Mouse (Mus musculus): ENCODE data around the gene Kdm8. TPM values are rescaled to one million over a fixed set of nuclear protein-coding genes. Genes with fewer than 3 reads are reported as not detected.

Gene Kdm8
- polyA plus RNA-seq, 1 experiment from 2014 or later, result 4.1 TPM

GRCm38 (mm10) chr7:125444076-125444463 lies 406 bp upstream of the Kdm8 start:
- Histone ChIP-seq H3K4me3 (replicated peaks; ENCODE audit: low read length) (peak overlapping the region; percentile 53), H3K9ac (peak overlapping the region; percentile 70), H3K36me3 (replicated peaks; ENCODE audit: control insufficient read depth, insufficient read depth) (no peaks in the 10 kb centered on the region), H3K27me3 (ENCODE audit: control insufficient read depth, insufficient read depth, low read length) (no peaks in the 10 kb centered on the region), H3K9me3 (ENCODE audit: control insufficient read depth, low read length) (no peaks in the 10 kb centered on the region), H3K27ac (peak overlapping the region; percentile 97), H3K4me2 (replicated peaks) (peak overlapping the region; percentile 97), H3K4me1 (replicated peaks; ENCODE audit: control insufficient read depth, insufficient read depth, low read length) (peaks cover 18% of the 10 kb centered on the region)
- 28% methylated on average over 10 of the region's 10 CpGs for WGBS
- DNase-seq (ENCODE audit: low spot score) (no peak), ATAC-seq (ENCODE audit: low FRiP score) (peak; percentile 1; the same call in 1 of the 2 replicates)

- Histone ChIP-seq H3K4me1 (replicated peaks; ENCODE audit: control insufficient read depth, insufficient read depth, low read length) (peaks cover 4% of the 10 kb centered on the region), H3K36me3 (replicated peaks; ENCODE audit: control insufficient read depth, insufficient read depth) (no peaks in the 10 kb centered on the region), H3K4me3 (replicated peaks; ENCODE audit: low read length) (no peak overlapping the region), H3K27me3 (ENCODE audit: control insufficient read depth, insufficient read depth, low read length) (no peaks in the 10 kb centered on the region), H3K9me3 (ENCODE audit: control insufficient read depth, low read length) (no peaks in the 10 kb centered on the region), H3K4me2 (replicated peaks) (no peak overlapping the region), H3K9ac (no peak overlapping the region), H3K27ac (no peak overlapping the region)
- DNase-seq (ENCODE audit: low spot score) (no peak), ATAC-seq (ENCODE audit: low FRiP score) (no peak)
- WGBS, result 82% methylated on average over 1 of the region's 1 CpGs
Observed at GRCm38 (mm10) chr7:125450678-125451077, 6.2 kb downstream of the Kdm8 start.

GRCm38 (mm10) chr7:125451078-125451477 lies 6.6 kb downstream of the Kdm8 start:
- ATAC-seq (ENCODE audit: low FRiP score), result no peak
- H3K4me3 ChIP-seq (replicated peaks; ENCODE audit: low read length), result no peak overlapping the region
- DNase-seq (ENCODE audit: low spot score), result no peak
- no peak overlapping the region for H3K27ac ChIP-seq
- H3K4me2 ChIP-seq (replicated peaks), result no peak overlapping the region
- no peaks in the 10 kb centered on the region for H3K9me3 ChIP-seq (ENCODE audit: control insufficient read depth, low read length)
- 93% methylated on average over 2 of the region's 2 CpGs for WGBS
- H3K36me3 ChIP-seq (replicated peaks; ENCODE audit: control insufficient read depth, insufficient read depth), result no peaks in the 10 kb centered on the region
- H3K4me1 ChIP-seq (replicated peaks; ENCODE audit: control insufficient read depth, insufficient read depth, low read length), result no peaks in the 10 kb centered on the region
- no peaks in the 10 kb centered on the region for H3K27me3 ChIP-seq (ENCODE audit: control insufficient read depth, insufficient read depth, low read length)
- H3K9ac ChIP-seq, result no peak overlapping the region

- Histone ChIP-seq H3K9me3 (ENCODE audit: control insufficient read depth, low read length) (no peaks in the 10 kb centered on the region), H3K4me3 (replicated peaks; ENCODE audit: low read length) (no peak overlapping the region), H3K27ac (no peak overlapping the region), H3K36me3 (replicated peaks; ENCODE audit: control insufficient read depth, insufficient read depth) (no peaks in the 10 kb centered on the region), H3K27me3 (ENCODE audit: control insufficient read depth, insufficient read depth, low read length) (no peaks in the 10 kb centered on the region), H3K4me1 (replicated peaks; ENCODE audit: control insufficient read depth, insufficient read depth, low read length) (no peaks in the 10 kb centered on the region), H3K4me2 (replicated peaks) (no peak overlapping the region), H3K9ac (no peak overlapping the region)
- WGBS, result 94% methylated on average over 4 of the region's 4 CpGs
- no peak for ATAC-seq (ENCODE audit: low FRiP score)
- no peak for DNase-seq (ENCODE audit: low spot score)
Observed at GRCm38 (mm10) chr7:125453671-125454070, 9.2 kb downstream of the Kdm8 start.

- Histone ChIP-seq H3K27ac (no peak overlapping the region), H3K9ac (no peak overlapping the region), H3K4me1 (replicated peaks; ENCODE audit: control insufficient read depth, insufficient read depth, low read length) (no peaks in the 10 kb centered on the region), H3K9me3 (ENCODE audit: control insufficient read depth, low read length) (no peaks in the 10 kb centered on the region), H3K4me2 (replicated peaks) (no peak overlapping the region), H3K4me3 (replicated peaks; ENCODE audit: low read length) (no peak overlapping the region), H3K36me3 (replicated peaks; ENCODE audit: control insufficient read depth, insufficient read depth) (peaks cover 25% of the 10 kb centered on the region), H3K27me3 (ENCODE audit: control insufficient read depth, insufficient read depth, low read length) (no peaks in the 10 kb centered on the region)
- 33% methylated on average over 2 of the region's 2 CpGs for WGBS
- DNase-seq (ENCODE audit: low spot score) (no peak), ATAC-seq (ENCODE audit: low FRiP score) (no peak)
Observed at GRCm38 (mm10) chr7:125462200-125462599, 17.7 kb downstream of the Kdm8 start.

- WGBS, result 21% methylated on average over 5 of the region's 5 CpGs
- no peak overlapping the region for H3K9ac ChIP-seq
- DNase-seq (ENCODE audit: low spot score) (peak; percentile 74), ATAC-seq (ENCODE audit: low FRiP score) (0 out of 2 replicates have a peak, but pooled peaks have one; percentile 26)
- peaks cover 50% of the 10 kb centered on the region for H3K36me3 ChIP-seq (replicated peaks; ENCODE audit: control insufficient read depth, insufficient read depth)
- H3K27ac ChIP-seq, result no peak overlapping the region
- H3K9me3 ChIP-seq (ENCODE audit: control insufficient read depth, low read length), result no peaks in the 10 kb centered on the region
- no peak overlapping the region for H3K4me2 ChIP-seq (replicated peaks)
- no peak overlapping the region for H3K4me3 ChIP-seq (replicated peaks; ENCODE audit: low read length)
- H3K4me1 ChIP-seq (replicated peaks; ENCODE audit: control insufficient read depth, insufficient read depth, low read length), result peaks cover 8% of the 10 kb centered on the region
- H3K27me3 ChIP-seq (ENCODE audit: control insufficient read depth, insufficient read depth, low read length), result no peaks in the 10 kb centered on the region
Observed at GRCm38 (mm10) chr7:125469937-125470336, 25.5 kb downstream of the Kdm8 start.

GRCm38 (mm10) chr7:125470901-125471300 lies 26.4 kb downstream of the Kdm8 start:
- WGBS, result 88% methylated on average over 4 of the region's 4 CpGs
- H3K4me2 ChIP-seq (replicated peaks), result no peak overlapping the region
- H3K4me1 ChIP-seq (replicated peaks; ENCODE audit: control insufficient read depth, insufficient read depth, low read length), result peaks cover 14% of the 10 kb centered on the region
- peaks cover 43% of the 10 kb centered on the region for H3K36me3 ChIP-seq (replicated peaks; ENCODE audit: control insufficient read depth, insufficient read depth)
- no peak for DNase-seq (ENCODE audit: low spot score)
- no peak for ATAC-seq (ENCODE audit: low FRiP score)
- no peaks in the 10 kb centered on the region for H3K9me3 ChIP-seq (ENCODE audit: control insufficient read depth, low read length)
- H3K27me3 ChIP-seq (ENCODE audit: control insufficient read depth, insufficient read depth, low read length), result no peaks in the 10 kb centered on the region
- no peak overlapping the region for H3K9ac ChIP-seq
- no peak overlapping the region for H3K4me3 ChIP-seq (replicated peaks; ENCODE audit: low read length)
- H3K27ac ChIP-seq, result no peak overlapping the region

GRCm38 (mm10) chr7:125471991-125472741 lies 27.7 kb downstream of the Kdm8 start:
- peaks cover 14% of the 10 kb centered on the region for H3K4me1 ChIP-seq (replicated peaks; ENCODE audit: control insufficient read depth, insufficient read depth, low read length)
- WGBS, result 33% methylated on average over 13 of the region's 13 CpGs
- DNase-seq (ENCODE audit: low spot score) (peak; percentile 86), ATAC-seq (ENCODE audit: low FRiP score) (peak; percentile 66; the same call in 1 of the 2 replicates)
- no peak overlapping the region for H3K4me3 ChIP-seq (replicated peaks; ENCODE audit: low read length)
- no peak overlapping the region for H3K4me2 ChIP-seq (replicated peaks)
- H3K9ac ChIP-seq, result no peak overlapping the region
- H3K36me3 ChIP-seq (replicated peaks; ENCODE audit: control insufficient read depth, insufficient read depth), result peaks cover 31% of the 10 kb centered on the region
- H3K27ac ChIP-seq, result peak overlapping the region; percentile 55
- no peaks in the 10 kb centered on the region for H3K27me3 ChIP-seq (ENCODE audit: control insufficient read depth, insufficient read depth, low read length)
- H3K9me3 ChIP-seq (ENCODE audit: control insufficient read depth, low read length), result no peaks in the 10 kb centered on the region

- H3K4me3 ChIP-seq (replicated peaks; ENCODE audit: low read length), result no peak overlapping the region
- ATAC-seq (ENCODE audit: low FRiP score), result no peak
- H3K27me3 ChIP-seq (ENCODE audit: control insufficient read depth, insufficient read depth, low read length), result no peaks in the 10 kb centered on the region
- H3K36me3 ChIP-seq (replicated peaks; ENCODE audit: control insufficient read depth, insufficient read depth), result 0 out of 2 replicates have a peak, but pooled peaks cover 15% of the 10 kb centered on the region
- no peak for DNase-seq (ENCODE audit: low spot score)
- peaks cover 14% of the 10 kb centered on the region for H3K4me1 ChIP-seq (replicated peaks; ENCODE audit: control insufficient read depth, insufficient read depth, low read length)
- H3K4me2 ChIP-seq (replicated peaks), result no peak overlapping the region
- no peaks in the 10 kb centered on the region for H3K9me3 ChIP-seq (ENCODE audit: control insufficient read depth, low read length)
- 89% methylated on average over 4 of the region's 4 CpGs for WGBS
- no peak overlapping the region for H3K27ac ChIP-seq
- H3K9ac ChIP-seq, result no peak overlapping the region
Observed at GRCm38 (mm10) chr7:125474535-125474934, 30.1 kb downstream of the Kdm8 start.

All from hindbrain, embryonic 14.5 days (tissue).